Comparison of ENCODE assay signal across 8 mouse cellular contexts in the genomic region with DNA sequence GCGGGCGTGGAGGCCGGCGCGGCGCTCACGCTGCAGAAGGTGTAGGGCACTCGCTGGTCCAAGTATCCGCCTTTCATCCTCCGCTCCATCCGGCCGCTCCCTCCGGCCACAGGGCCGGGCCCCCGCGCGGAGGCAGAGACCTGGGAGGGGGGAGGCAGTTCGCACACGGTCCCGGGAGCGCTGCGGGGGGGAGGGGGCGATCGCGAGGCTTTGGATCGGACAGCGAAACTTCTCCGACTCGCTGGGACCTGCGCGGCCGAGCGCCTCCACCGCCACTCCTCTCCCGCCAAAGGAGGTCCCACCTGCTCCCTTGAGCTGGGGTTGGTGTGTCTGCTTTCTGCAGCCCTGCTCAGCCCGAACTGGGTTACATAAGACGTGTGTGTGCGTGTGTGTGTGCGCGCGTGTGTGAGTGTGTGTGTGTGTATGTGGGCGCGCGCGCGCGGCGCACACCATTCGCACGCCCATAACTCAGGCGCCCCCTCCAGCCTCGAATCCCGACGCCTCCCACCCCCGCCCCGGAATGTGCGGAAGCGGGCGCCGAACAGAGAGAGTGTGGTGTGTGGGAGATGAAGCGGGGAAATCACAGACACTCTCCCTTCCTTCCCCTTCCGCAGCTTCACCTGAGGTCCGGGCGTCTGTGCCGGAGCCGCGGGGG. TPM values are rescaled to one million over a fixed set of nuclear protein-coding genes. Genes with fewer than 3 reads are reported as not detected.
DNase-seq lines count a peak whose midpoint lies in the region; ATAC-seq lines count a peak whose summit lies in the region.

No protein-coding gene starts in this region.

- H3K27me3 ChIP-seq in heart, embryonic 14.5 days (ENCODE audit: control insufficient read depth, insufficient read depth, low read length): peaks cover 51% of the 10 kb centered on the region
- peaks cover 65% of the 10 kb centered on the region for H3K27me3 ChIP-seq in midbrain, embryonic 15.5 days (replicated peaks)

- peak overlapping the region; percentile 99 for H3K4me2 ChIP-seq in heart, embryonic 14.5 days (ENCODE audit: low read length)
- H3K4me2 ChIP-seq in midbrain, embryonic 15.5 days: peak overlapping the region; percentile 89

- peak; percentile 33 for DNase-seq in adrenal gland, adult 2 months
- DNase-seq in adrenal gland, postnatal 4 days (ENCODE audit: low spot score in 2 of 2): no peak
- peak; percentile 84 for DNase-seq in ES-CJ7 (ENCODE audit: low read depth, low spot score)
- peak; percentile 52 to 66 for DNase-seq in cerebellum, postnatal 25 days
- peak; percentile 28 to 45 for DNase-seq in left cerebral cortex, postnatal 14 days (ENCODE audit: low spot score in 2 of 2)
- no peak for DNase-seq in urinary bladder, adult 18-20 months (ENCODE audit: low spot score in 2 of 2)

- H3K4me3 ChIP-seq in heart, embryonic 14.5 days (ENCODE audit: control insufficient read depth in 1 of 2, insufficient read depth in 1 of 2, low read depth in 1 of 2, low read length in 2 of 2): peak overlapping the region; percentile 66 to 70
- peak overlapping the region; percentile 44 for H3K4me3 ChIP-seq in midbrain, embryonic 15.5 days

- H3K9ac ChIP-seq in heart, embryonic 14.5 days (ENCODE audit: low read length): peak overlapping the region; percentile 71
- peak overlapping the region; percentile 45 for H3K9ac ChIP-seq in midbrain, embryonic 15.5 days

- ATAC-seq in heart, embryonic 14.5 days (ENCODE audit: insufficient number of reproducible peaks, insufficient read depth, low FRiP score, low read depth): peak; percentile 40
- peak; percentile 57 for ATAC-seq in midbrain, embryonic 15.5 days (replicated peaks)

- peaks cover 9 to 11% of the 10 kb centered on the region in 2 experiments for H3K4me1 ChIP-seq in heart, embryonic 14.5 days (ENCODE audit: control insufficient read depth in 2 of 2, insufficient read depth in 2 of 2, low read length in 2 of 2)
- peaks cover 19% of the 10 kb centered on the region for H3K4me1 ChIP-seq in midbrain, embryonic 15.5 days

- no peaks in the 10 kb centered on the region for H3K36me3 ChIP-seq in heart, embryonic 14.5 days (ENCODE audit: control insufficient read depth, insufficient read depth, low read length)
- no peaks in the 10 kb centered on the region for H3K36me3 ChIP-seq in midbrain, embryonic 15.5 days (replicated peaks)

- H3K27ac ChIP-seq in heart, embryonic 14.5 days (replicated peaks in 1 of 2; ENCODE audit: control insufficient read depth in 1 of 2, insufficient read depth in 1 of 2, low read depth in 2 of 2, low read length in 2 of 2): peak overlapping the region; percentile 65 to 73
- no peak overlapping the region for H3K27ac ChIP-seq in midbrain, embryonic 15.5 days

- intact Hi-C loops in left cerebral cortex, postnatal 14 days (cut with DNase I): no loop called here

- under 1% methylated on average over 51 of the region's 67 CpGs for WGBS in heart, embryonic 14.5 days
- under 1% methylated on average over 60 of the region's 67 CpGs for WGBS in midbrain, embryonic 15.5 days

- no peaks in the 10 kb centered on the region for H3K9me3 ChIP-seq in heart, embryonic 14.5 days (ENCODE audit: control insufficient read depth, low read length)
- no peaks in the 10 kb centered on the region for H3K9me3 ChIP-seq in midbrain, embryonic 15.5 days

RNA-seq across cellular contexts. Expression of a gene that starts 0.6 kb away (rescaled TPM):
- 1 to 10 TPM in 1 of 2 experiments, under 1 TPM in 1; 0.58 to 1.9 TPM for total RNA-seq in adrenal gland, adult 2 months (2021)
- 3.4 and 4.7 TPM in 2 replicates for polyA plus RNA-seq in adrenal gland, adult 2 months (2012; rRNA removed)
- total RNA-seq in adrenal gland, postnatal 4 days (2021): 1 to 10 TPM; 6.5 to 9.9 TPM
- 4.0 and 4.8 TPM in 2 replicates for polyA plus RNA-seq in heart, embryonic 14.5 days (2014; fragmentation: Nextera tagmentation; extraction: Ambion mirVana)
- 10 to 100 TPM; 18.5 to 19.3 TPM for total RNA-seq in left cerebral cortex, postnatal 14 days (2021)
- polyA plus RNA-seq in midbrain, embryonic 15.5 days (2015; fragmentation: Nextera tagmentation; extraction: Ambion mirVana): 5.9 and 7.5 TPM in 2 replicates

RNA-seq across cellular contexts. Expression of a gene that starts 51.9 kb away (rescaled TPM):
- 10 to 100 TPM; 25.0 to 28.6 TPM for total RNA-seq in adrenal gland, adult 2 months (2021)
- polyA plus RNA-seq in adrenal gland, adult 2 months (2012; rRNA removed): 4.9 and 5.8 TPM in 2 replicates
- 10 to 100 TPM; 29.1 to 32.7 TPM for total RNA-seq in adrenal gland, postnatal 4 days (2021)
- 18.5 and 21.2 TPM in 2 replicates for polyA plus RNA-seq in heart, embryonic 14.5 days (2014; fragmentation: Nextera tagmentation; extraction: Ambion mirVana)
- 10 to 100 TPM; 34.6 to 34.9 TPM for total RNA-seq in left cerebral cortex, postnatal 14 days (2021)
- polyA plus RNA-seq in midbrain, embryonic 15.5 days (2015; fragmentation: Nextera tagmentation; extraction: Ambion mirVana): 31.1 and 33.9 TPM in 2 replicates

Comparison
In these comparisons a context has a peak if more than half of its experiments do, and no peak if none do; other contexts are left out.
1. DNase-seq: peak in adrenal gland, adult 2 months (single experiment), ES-CJ7 (single experiment), cerebellum, postnatal 25 days (2 of 2) and left cerebral cortex, postnatal 14 days (2 of 2); none in adrenal gland, postnatal 4 days (0 of 2) and urinary bladder, adult 18-20 months (0 of 2).